Mouse (Mus musculus) inflammation-experienced regulatory T-cells, adult 6 months (primary cell): ENCODE results near the gene Asl. TPM values are rescaled to one million over a fixed set of nuclear protein-coding genes. Genes with fewer than 3 reads are reported as not detected.

Experiments used
- ATAC-seq: one replicate; pipeline ENCODE4 v1.8.0; 2017
- polyA plus RNA-seq, 3 experiments: library from polyadenylated mRNA; unstranded; fragments of 100-300 nt; shearing (Covaris generic); gene quantifications; one replicate each; pipeline ENCODE4 v1.2.1; 2017

Gene Asl
- polyA plus RNA-seq, 3 experiments from 2014 or later = 92.0 to 107 (median 100) TPM

GRCm38 (mm10) chr5:130046100-130046499, 17.1 kb upstream of the Asl start:
- no peak for ATAC-seq

GRCm38 (mm10) chr5:130044201-130044695, 15.2 kb upstream of the Asl start:
- no peak for ATAC-seq

GRCm38 (mm10) chr5:130043741-130044140, 14.7 kb upstream of the Asl start:
- no peak for ATAC-seq

GRCm38 (mm10) chr5:130041262-130041661, 12.2 kb upstream of the Asl start:
- no peak for ATAC-seq

- no peak for ATAC-seq
Observed at GRCm38 (mm10) chr5:130040797-130041196, 11.8 kb upstream of the Asl start.

GRCm38 (mm10) chr5:130037752-130038455, 8.9 kb upstream of the Asl start:
- peak; percentile 58 for ATAC-seq

GRCm38 (mm10) chr5:130036300-130036699, 7.3 kb upstream of the Asl start:
- ATAC-seq = peak; percentile 46

GRCm38 (mm10) chr5:130033869-130034268, 4.8 kb upstream of the Asl start:
- ATAC-seq = no peak

GRCm38 (mm10) chr5:130031410-130032390, 2.7 kb upstream of the Asl start:
- no peak for ATAC-seq

GRCm38 (mm10) chr5:130027696-130028095, 1.4 kb downstream of the Asl start:
- ATAC-seq = no peak

- no peak for ATAC-seq
Observed at GRCm38 (mm10) chr5:130027134-130027533, 1.9 kb downstream of the Asl start.

- peak; percentile 90 for ATAC-seq
Observed at GRCm38 (mm10) chr5:130023767-130024539, 5.1 kb downstream of the Asl start.

- peak; percentile 7 for ATAC-seq
Observed at GRCm38 (mm10) chr5:130023067-130023766, 5.8 kb downstream of the Asl start.

GRCm38 (mm10) chr5:130022366-130022765, 6.7 kb downstream of the Asl start:
- ATAC-seq = no peak

GRCm38 (mm10) chr5:130021361-130021966, 7.6 kb downstream of the Asl start:
- ATAC-seq = no peak

- ATAC-seq = no peak
Observed at GRCm38 (mm10) chr5:130019461-130019860, 9.6 kb downstream of the Asl start.

GRCm38 (mm10) chr5:130015104-130015503, 13.9 kb downstream of the Asl start:
- no peak for ATAC-seq

GRCm38 (mm10) chr5:130010961-130011360, 18.1 kb downstream of the Asl start:
- ATAC-seq = no peak

- no peak for ATAC-seq
Observed at GRCm38 (mm10) chr5:130009784-130010183, 19.3 kb downstream of the Asl start.

- no peak for ATAC-seq
Observed at GRCm38 (mm10) chr5:130008034-130008590, 20.9 kb downstream of the Asl start.

- peak; percentile 45 for ATAC-seq
Observed at GRCm38 (mm10) chr5:130007344-130007743, 21.7 kb downstream of the Asl start.
